Mouse (Mus musculus): ENCODE measurements at regions not wholly inside any gene's neighbourhood (a gene's known extent, or its start where the extent isn't known, plus 50 kb on each side); places are given as distances from the start of the nearest gene placed in this dataset.

DNA sequence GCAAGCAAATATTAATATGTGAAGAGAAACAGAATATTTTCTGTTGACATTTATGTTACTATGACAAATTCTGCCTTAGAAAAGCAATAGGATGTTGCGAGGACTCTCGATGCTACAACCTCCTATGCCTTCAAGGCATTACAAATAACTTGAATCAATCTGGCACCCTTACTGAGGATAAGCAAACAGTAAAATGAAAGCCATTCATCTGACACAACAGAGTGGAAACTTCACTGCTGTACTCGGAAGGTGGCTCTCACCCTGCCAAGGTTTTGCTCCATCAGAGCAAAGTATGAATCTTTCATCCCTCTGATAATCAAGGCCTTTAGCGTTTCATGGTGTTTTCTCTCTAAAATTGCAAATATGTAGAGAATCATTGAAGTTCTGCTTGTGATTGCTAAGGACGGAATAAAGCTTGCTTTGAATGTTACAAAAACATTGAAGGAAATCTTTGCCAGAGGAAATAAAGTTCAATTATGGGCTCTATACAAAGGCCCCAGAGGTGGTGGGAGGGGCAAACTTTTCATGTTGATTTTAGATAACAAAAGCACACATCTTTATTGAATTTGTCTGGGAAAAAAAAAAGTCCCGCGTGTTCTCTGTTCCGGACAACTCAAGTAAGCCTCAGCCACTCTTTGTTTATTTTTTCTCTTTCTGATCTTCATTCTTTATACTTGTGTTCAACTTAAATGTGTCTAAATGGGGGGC lies 56.3 kb upstream of the Frg1 start:
- H3K4me2 ChIP-seq: no peak overlapping the region; the same call in 1 of the 2 replicates
- 34% methylated on average over 8 of the region's 8 CpGs for WGBS

DNA sequence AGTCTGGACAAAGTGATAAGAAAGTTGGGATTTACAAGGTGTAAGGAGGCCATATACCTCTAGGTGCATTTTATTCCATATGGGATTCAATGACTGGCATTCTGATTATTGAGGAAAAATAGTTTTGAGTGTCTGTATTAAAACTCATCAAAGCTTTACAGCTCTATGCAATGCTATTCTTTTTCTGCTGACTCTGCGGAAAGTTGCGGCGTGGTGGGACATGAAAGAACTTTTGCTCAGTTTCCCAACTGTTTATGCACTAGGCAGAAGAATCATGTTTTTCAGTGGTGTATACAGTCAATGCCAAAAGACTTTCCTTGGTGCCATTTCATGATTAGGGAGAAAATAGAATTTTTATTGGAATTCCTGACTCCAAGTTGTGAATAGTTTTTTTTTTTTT lies 55.4 kb upstream of the Frg1 start:
- no peak for ATAC-seq (ENCODE audit: borderline replicate concordance, extremely low read depth, low FRiP score, low TSS enrichment)
- Histone ChIP-seq H3K27ac (no peak overlapping the region), H3K4me2 (no peak overlapping the region), H3K36me3 (no peaks in the 10 kb centered on the region), H3K4me1 (no peaks in the 10 kb centered on the region), H3K27me3 (no peaks in the 10 kb centered on the region), H3K9me3 (no peaks in the 10 kb centered on the region), H3K4me3 (no peak overlapping the region), H3K9ac (no peak overlapping the region)
- 93% methylated on average over 3 of the region's 3 CpGs for WGBS

More for the DNA sequence above, 56.3 kb upstream of the Frg1 start:
- no peak overlapping the region for H3K9ac ChIP-seq
- no peak overlapping the region; the same call in 1 of the 2 replicates for H3K27ac ChIP-seq
- no peaks in the 10 kb centered on the region for H3K27me3 ChIP-seq
- H3K9me3 ChIP-seq: no peaks in the 10 kb centered on the region
- ATAC-seq (ENCODE audit: borderline replicate concordance, extremely low read depth, low FRiP score, low TSS enrichment): no peak
- H3K4me3 ChIP-seq: no peak overlapping the region
- no peaks in the 10 kb centered on the region for H3K4me1 ChIP-seq
- no peaks in the 10 kb centered on the region for H3K36me3 ChIP-seq
